Mouse (Mus musculus) A20 (cell line): Measurements from ENCODE around the gene Memo1.

Experiments
- DNase-seq: peaks from one replicate; pipeline ENCODE4 v3.0.0-alpha.2; 2011; ENCODE audit warnings: low read depth, low spot score

The Memo1 gene

GRCm38 (mm10) chr17:74294426-74295025 is 795 bp downstream of the Memo1 start:
- peak; percentile 88 for DNase-seq

GRCm38 (mm10) chr17:74293687-74294425 is 1.5 kb downstream of the Memo1 start:
- peak; percentile 71 for DNase-seq

GRCm38 (mm10) chr17:74291640-74292361 is 3.5 kb downstream of the Memo1 start:
- no peak for DNase-seq

GRCm38 (mm10) chr17:74290869-74291268 is 4.5 kb downstream of the Memo1 start:
- no peak for DNase-seq

GRCm38 (mm10) chr17:74290198-74290597 is 5.1 kb downstream of the Memo1 start:
- no peak for DNase-seq

GRCm38 (mm10) chr17:74288626-74289025 is 6.7 kb downstream of the Memo1 start:
- no peak for DNase-seq

- DNase-seq = no peak
These were observed 9.1 kb downstream of the Memo1 start for GRCm38 (mm10) chr17:74286140-74286730.

GRCm38 (mm10) chr17:74285730-74286129 is 9.6 kb downstream of the Memo1 start:
- DNase-seq = no peak

- no peak for DNase-seq
These were observed 10.8 kb downstream of the Memo1 start for GRCm38 (mm10) chr17:74284397-74285115.

GRCm38 (mm10) chr17:74282024-74282423 is 13.3 kb downstream of the Memo1 start:
- DNase-seq = no peak

GRCm38 (mm10) chr17:74278966-74279869 is 16.1 kb downstream of the Memo1 start:
- no peak for DNase-seq

- DNase-seq = no peak
These were observed 20.9 kb downstream of the Memo1 start for GRCm38 (mm10) chr17:74274471-74274870.

GRCm38 (mm10) chr17:74272683-74273205 is 22.6 kb downstream of the Memo1 start:
- no peak for DNase-seq

- DNase-seq = no peak
These were observed 23.6 kb downstream of the Memo1 start for GRCm38 (mm10) chr17:74271541-74272268.

- DNase-seq = no peak
These were observed 25.1 kb downstream of the Memo1 start for GRCm38 (mm10) chr17:74270205-74270604.

GRCm38 (mm10) chr17:74267415-74268180 is 27.7 kb downstream of the Memo1 start:
- no peak for DNase-seq

GRCm38 (mm10) chr17:74265636-74266035 is 29.7 kb downstream of the Memo1 start:
- DNase-seq = no peak

GRCm38 (mm10) chr17:74265156-74265505 is 30.2 kb downstream of the Memo1 start:
- DNase-seq = no peak
